Mouse (Mus musculus): ENCODE results near the gene Ece2.

- no peak for TF ChIP-seq CTCF (IDR thresholded peaks at IDR 0.05; ENCODE audit: low read depth)
- no peak for TF ChIP-seq EP300 (IDR thresholded peaks at IDR 0.05; ENCODE audit: low read depth)
These were observed 39.0 kb upstream of the Ece2 start for GRCm38 (mm10) chr16:20590680-20591038.
